Mouse (Mus musculus): ENCODE results near the gene Ptprm.
A peak's percentile ranks its signal among the peaks of the same experiment; 100 is the strongest.

The Ptprm gene

DNA sequence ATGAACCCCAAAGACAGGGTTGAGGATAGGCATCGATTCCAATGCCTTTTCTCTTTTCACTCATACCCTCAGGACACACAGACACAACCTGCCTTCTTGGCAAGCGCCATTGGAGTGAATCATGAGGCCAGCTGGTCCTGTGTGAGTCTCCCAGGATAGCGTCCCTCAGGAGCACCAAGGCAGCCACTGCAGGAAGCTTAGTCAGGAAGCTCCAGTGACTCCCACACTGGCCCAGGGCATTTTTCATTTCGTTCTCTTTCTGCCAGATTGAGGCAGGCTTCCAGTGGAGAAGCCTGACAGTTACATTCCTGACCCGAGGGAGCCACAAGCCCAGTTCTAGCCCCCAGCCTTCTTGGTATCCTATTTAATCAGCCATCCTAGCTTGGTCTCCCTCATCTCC is 393.3 kb downstream of the Ptprm start:
- no peak for DNase-seq

DNA sequence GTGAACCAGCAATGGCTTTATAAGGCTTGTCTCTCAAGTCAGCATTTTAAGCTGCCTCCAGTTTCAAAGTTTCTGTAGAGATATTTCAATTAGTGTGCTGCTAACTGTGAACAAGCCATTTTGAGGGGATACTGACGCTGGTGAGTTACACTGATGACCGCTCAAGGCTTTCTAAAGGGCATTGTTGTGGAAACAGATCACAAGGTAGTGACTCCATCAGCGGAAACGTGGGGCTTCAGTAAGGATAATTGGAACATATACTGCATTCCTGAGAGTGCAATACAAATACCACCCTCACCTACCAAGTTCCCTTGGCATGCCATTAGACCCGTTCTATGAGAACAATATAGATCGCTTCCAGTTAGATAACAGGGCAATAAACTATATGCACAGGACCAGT is 393.7 kb downstream of the Ptprm start:
- no peak for DNase-seq

DNA sequence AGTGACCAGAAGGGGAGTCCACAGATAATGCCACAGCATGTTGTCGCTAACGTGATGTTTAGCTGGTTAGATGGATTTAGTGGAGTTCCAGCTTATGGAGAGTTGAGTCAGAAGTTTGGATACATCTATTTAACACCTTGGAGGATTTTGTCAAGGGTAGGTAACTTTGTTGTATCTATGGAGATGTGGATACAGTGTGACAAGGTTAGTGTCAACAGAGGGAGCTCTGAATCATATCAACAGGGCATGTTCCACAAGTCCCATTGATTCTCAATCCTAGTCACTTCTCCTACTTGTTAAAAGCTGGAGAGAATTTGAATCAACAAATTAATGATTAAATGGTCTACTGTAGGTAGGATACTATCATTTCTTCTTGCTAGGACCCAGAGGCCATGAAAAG is 394.4 kb downstream of the Ptprm start:
- no peak for DNase-seq

DNA sequence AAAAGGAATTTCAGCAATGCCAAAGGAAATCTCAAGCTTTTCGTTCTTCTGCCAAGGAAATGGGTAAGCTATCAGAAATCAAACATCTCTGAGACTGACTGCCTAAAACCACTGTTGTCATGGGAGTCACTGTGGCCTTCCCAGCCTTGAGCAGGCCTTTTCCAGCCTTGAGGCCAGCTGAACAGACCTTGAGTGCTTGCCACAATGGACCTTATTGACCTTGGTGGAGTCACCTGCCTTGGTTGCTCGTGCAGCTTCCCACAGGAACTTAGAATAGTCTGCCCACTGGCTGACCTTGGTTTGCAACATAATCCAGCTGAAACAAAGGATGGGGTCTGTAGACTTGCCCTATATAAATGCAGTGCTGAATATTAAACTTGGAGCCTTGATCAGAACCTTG is 395.5 kb downstream of the Ptprm start:
- DNase-seq, result no peak

DNA sequence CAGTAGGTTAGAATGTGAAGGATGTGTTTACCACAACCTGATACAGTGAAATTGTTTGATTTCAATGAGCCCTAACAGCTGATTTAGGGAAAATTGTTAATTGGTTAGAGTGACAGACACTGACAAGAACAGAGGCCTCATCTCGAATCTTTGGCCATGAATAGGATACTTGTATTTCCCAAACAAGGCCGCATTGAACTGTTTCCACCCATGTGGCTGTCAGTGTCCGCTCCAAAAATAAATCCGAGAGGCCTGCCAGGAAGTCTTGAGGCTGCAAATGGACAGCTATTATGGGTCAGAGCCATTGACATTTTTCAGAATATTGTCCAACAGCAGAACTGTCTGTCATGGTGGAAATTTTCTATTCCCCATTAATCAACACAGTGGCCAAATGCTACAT is 409.8 kb downstream of the Ptprm start:
- DNase-seq, result peak; percentile 84

DNA sequence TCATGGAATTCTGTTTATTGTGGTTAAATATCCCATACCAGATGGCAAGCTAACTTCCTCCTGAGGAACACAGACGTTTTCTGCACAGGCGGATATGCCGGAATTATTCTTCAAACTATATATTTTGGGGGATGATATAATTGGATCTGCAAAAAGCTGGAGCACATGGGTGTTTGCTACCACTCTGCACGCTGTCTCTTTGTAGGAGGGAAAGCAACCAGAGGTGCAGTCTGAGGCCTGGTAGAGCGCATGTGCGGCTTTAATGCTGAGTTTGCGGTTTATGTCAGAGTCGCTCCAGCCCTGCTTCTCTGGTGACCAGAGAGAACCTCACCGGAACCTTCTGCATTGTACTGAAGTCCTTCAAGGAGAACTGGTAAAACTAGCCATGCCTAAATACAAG is 410.7 kb downstream of the Ptprm start:
- DNase-seq, result peak; percentile 6

DNA sequence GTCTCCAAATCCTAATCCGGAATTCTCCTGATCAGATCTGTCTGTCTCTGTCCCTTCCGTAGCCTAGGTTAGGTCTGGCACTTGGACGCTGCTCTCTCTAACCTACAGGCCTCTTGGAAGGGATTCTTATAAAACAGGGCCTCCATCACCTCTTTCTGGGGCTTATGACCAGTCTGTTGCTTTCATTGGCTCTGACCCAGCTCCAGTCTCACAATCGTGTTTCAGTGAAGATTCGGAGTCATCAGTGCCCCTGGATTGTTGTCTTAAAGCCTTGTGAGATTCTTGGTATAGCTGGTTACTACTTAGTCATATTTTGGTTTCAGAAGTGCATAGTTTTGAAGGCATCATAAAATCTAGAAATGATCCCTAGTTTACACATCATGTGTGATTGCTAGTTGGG is 428.6 kb downstream of the Ptprm start:
- no peak for DNase-seq

DNA sequence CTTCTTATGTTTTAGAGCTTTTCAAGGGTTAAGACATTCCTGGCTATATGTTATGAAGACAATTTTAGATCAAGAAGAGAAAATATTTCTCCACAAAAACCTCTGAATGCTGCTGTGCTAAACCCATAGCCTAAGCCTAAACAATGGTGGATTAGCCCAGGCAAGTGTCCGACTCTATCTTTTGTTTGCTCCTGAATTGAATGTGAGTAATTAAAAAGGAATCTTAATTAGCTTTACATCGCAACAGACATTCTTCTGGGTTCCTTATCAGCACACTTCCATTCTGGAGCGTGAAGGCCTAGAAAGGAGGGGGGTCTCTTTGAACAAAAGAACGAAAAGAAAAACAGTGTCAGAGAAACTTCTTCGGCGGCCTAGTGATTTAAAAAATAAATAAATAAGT is 439.6 kb downstream of the Ptprm start:
- DNase-seq, result no peak

DNA sequence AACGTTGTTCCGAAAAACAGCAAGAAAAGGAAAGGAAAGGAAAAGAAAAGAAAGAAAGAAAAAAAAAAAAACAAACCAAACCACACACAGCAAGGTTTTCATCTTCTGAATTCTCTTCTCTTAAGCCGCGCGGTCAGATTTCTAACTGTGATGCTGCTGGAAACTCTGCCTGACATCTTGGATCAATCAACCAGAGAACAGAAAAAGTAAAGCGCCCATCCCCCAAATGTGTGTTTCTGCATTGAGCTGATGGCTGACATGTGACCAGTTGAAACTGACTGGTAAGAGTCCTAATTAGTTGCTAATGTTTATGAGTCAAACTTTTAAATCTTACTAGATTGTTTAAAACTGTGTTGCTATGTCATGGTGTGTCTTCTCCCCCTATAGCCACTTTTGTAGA is 441.7 kb downstream of the Ptprm start:
- no peak for DNase-seq

DNA sequence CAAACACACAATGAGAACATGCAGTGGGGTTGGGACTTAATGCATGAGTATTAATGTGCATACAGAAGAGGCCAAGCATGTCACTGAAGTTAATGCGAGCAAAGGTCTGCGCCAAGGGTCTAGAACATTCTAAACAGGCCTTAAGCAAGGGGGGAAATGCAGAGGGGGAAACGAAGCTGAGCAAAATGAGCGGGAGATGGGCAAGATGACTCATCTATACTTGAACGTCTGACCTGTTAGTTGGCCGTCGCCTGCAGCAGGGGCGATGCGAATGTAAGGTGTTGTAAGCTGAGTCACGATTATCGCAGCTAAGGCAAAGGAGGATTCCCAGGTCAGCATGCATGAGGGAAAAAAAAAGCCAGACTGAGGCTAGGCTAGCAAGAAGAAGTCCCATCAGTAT is 442.1 kb downstream of the Ptprm start:
- no peak for DNase-seq

DNA sequence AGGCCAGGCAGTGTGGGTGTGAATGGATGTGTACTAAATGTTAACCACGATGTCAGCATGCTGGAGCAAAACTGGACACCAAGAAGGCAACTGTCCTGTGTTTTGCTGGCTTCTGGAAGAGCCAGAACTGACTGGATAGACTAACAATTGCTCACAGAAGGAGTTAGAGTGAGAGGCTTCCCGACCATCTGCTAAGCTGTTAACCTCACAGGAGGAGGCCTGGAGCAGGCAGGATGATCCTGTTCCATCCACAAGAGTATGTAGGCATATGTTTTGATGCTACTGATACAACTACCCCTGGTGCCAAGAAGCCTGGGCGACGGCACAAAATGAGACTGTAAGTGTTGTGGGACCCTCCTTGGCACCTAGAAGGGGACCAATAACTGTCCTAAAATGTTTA is 444.4 kb downstream of the Ptprm start:
- no peak for DNase-seq

DNA sequence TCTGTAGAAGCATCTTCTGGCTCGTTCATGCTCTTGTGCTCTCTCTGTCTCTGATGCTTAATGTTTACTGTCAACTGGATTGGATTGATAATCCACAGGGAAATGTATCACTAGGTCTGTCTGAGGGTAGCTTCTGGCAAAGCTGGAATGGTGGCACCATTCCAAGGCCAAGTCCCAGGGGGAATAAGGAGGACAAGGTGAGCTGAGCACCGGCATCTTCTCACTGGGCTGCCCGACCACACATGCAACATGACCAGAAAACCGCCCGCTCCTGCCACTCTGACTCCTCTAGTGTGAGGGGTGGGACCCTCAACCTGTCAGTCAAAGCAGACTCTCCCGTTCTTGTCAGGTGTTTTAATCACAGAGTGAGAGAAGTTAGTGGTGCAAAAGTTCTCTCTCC is 445.3 kb downstream of the Ptprm start:
- no peak for DNase-seq

DNA sequence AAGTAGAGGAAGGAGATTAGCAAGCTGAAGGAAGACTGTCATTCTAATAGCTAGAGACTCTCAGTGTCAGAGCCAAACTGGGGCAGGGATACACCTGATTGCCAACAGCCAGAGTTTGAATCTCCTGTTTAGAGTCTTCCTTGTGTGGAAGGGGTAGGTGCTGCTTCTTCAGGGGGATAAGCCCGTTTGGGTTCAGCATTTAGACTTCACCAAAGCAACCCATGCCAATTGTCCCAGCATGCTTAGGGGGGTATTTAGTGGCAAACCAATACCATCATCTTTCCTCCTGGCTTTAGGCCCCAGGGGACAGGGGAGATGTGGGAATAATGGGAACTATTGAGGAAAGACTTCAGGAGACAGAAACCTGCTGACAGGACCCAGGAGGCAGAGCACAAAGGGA is 460.1 kb downstream of the Ptprm start:
- DNase-seq, result no peak

DNA sequence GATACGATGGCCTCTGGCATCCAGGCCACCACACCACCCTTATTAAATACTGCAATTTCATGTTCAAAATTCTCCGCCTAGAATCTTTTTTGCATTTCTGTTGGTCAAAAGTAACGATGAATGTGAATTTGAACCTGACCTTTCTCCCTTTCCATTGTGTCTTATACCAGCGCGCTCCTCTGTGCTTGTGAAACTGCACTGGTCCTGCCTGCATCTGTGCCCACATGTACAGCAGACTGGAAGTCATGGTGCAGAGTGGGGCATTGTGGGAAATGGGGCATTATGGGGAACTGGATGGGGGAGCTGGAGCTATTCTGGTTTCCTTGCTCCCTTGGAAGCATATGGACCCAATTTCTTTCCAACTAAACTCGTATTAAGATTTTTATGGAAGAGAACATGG is 462.3 kb downstream of the Ptprm start:
- no peak for DNase-seq

DNA sequence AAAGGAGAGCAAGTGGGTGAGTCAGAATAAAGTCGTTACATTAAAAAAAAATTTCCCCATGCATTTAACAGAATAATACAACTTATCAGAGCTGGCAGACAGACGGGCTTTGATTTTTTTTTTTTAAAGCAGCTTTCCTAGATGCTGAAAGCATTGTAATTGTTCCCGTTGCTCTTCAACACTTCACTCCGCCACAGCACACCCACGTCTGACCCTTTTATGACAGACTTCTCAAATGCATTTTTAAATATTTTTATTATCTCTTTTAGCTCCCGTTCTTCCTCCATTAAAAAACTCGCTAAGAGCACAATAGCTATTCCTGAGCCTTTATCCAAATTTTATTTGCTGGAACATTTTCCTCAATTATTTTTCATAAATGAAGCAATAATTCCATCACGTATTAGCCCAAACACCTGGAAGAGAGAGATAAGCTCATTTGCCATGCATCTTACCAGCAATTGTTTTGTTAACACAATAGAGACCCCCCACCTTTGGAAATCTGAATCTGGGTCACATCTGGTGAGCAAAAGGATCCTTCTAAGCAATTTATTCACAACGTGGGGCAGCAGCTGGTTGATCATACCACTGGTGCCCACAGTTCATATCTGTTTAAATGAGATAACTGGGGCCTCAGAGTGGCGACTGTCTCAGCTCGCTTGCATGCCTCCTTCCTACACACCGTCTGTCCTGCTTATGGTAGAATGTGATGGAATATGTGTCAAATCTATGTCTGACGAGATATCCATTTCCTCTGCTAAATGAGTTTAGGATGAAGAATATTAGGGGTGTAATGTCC is 463.0 kb downstream of the Ptprm start:
- no peak for DNase-seq

DNA sequence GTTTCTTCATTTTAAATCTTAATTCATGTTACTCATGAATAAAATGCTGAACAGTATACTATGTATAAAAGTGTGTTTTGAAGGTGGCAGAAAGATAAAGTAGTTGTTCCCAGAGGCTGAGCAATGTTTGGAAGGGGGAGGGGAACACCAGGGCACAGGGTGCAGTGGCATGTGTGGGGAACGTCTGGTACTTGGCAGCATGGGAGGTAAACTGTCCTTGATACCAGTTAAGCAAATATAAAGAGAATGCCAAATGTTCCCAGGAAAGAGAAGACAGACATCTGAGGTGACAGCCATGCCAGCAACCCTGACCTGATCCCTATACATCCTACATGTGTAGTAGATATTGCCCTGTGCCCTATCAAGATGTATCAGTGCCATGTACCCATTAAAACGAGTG is 472.0 kb downstream of the Ptprm start:
- DNase-seq, result no peak

DNA sequence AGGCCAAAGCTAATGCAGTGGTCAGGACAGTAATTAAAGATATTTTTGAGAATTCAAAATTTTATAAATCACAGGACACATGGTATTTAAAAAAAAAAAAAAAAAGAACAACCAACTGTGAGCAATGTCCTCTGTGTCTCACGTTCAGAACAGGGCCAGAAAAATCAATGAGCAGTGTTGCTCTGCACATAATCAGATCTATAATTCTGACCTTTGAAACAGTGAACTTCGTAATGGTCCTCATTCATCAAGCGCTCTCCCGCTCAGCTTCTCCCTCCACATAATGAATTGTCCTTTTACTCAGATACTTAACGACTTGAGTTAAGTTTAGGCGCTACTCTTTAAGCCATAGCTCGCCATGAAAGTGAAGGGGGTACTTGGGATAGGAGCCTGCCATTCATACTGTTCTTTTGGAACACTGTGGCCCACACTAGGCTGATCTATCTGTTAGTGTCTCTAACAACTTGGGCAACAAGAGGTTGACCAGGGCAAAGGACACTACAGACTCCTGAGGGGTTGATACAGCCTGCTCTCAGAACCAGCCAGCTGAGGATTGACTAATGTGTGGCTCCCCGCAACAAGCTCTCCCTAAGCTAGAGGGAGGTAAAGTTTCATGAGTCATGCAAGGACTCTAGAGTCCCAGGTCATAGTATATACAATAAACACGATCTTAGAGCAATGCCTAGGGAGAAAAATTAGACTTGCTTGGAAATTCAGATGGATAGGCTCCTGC is 473.1 kb downstream of the Ptprm start:
- no peak for DNase-seq

DNA sequence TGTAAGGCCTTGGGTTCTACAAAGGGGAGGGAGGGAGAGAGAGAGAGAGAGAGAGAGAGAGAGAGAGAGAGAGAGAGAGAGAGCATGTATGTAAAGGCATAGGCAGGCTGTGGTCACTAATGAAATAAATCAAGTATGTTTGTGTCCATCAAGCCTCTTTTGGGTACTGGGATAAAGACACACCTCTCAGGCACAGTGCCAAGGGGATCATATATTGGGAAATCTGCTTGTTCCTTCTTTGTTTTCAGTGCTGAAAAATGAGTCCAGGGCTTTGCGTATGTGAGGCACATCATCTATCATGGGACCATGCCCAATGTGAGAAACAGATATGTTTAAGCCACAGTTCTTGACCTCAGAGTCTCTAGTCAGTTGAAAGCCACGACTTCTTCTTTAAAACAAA is 475.1 kb downstream of the Ptprm start:
- DNase-seq, result no peak

DNA sequence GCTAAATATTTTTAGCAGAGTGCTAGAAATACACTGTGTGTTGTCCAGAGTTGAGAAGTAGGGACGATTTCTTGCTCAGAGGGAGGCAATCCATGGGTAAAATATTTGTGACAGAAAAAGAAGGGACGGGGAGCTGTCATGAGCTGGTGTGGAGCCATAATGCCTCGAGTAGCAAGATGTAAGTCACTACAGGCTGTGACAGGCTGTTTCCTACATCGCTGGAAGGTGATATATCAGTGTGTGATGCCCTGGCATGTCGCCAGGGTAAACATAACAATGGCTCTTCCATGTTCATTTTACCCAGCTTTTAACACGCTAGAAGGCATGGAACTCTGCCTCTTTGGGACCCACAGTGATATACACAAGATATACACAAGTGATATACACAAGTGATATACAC is 476.7 kb downstream of the Ptprm start:
- DNase-seq, result no peak

DNA sequence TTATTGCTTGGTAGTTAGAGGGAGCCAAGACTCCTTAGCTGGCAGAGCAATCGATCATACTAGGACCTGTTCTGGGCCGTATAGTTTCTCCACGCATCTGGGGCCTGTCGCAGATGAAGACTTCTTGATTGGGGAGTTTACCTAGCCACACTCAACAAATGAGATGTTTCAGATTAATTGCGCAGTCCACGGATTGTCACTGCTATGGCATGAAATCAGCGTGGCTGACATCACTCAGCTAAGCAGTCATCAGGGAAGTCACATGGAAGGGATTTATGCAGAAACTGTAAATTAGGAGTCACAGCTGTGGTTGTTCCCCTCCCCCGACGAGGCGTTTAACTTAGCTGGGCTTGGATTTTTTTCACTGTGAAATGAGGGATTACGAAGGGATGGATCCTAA is 479.4 kb downstream of the Ptprm start:
- DNase-seq, result no peak

DNA sequence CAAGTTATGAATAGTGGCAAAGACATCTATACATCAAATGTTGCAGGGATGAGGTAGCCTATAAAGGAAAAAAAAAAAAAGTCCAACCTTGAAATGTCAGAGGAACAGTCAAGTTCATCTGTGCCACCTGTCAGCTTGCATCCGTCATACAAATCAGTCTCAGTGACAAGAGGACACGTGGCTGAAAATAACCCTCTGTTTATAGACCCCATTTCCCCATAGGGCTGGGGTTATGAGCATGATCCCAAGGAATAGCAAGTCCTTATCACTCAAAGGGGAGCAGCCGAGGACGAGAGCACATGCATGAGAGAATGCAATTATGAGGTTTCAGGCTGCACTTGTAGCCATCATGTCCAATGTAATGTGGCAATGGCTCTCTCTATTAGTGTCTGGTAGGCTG is 482.9 kb downstream of the Ptprm start:
- DNase-seq, result no peak

DNA sequence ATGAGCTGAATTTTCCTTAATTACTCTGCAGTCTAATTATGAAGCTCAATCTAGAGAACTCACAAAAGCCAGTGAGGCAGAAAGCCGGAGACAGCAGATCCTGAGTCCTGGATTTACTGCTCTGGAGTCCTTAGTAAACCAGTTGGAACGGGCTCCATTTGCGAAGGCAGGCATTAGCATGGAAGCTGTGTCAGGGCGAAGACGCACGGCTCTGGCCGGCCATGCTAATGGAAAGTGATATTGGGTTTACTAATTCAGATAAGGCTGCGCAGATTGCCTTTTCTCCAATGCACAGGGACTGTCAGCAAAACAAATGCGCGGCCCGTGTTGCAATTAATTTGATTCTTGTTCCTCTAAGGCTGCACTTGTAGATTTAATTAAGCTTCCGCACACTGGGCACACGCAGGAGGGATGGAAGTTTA is 484.7 kb downstream of the Ptprm start:
- DNase-seq, result peak; percentile 15

DNA sequence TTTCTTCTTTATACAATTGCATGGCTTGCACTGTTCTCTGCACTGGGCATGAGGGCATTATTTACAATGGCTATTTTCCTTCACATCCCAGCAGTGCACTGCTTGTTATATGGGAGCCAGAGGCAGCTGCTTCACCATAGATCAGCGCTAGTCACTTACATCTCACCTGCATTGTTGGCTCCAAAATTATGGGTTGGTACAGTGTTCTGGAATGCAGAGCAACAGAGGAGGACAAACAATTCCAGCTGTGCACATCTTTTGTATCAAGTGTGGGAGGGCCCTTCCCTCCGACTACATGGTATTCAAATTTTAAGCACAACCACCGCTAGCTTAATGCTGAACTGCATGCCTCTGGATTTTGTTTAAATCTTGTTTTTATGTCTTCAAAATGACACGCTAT is 489.8 kb downstream of the Ptprm start:
- DNase-seq, result no peak

DNA sequence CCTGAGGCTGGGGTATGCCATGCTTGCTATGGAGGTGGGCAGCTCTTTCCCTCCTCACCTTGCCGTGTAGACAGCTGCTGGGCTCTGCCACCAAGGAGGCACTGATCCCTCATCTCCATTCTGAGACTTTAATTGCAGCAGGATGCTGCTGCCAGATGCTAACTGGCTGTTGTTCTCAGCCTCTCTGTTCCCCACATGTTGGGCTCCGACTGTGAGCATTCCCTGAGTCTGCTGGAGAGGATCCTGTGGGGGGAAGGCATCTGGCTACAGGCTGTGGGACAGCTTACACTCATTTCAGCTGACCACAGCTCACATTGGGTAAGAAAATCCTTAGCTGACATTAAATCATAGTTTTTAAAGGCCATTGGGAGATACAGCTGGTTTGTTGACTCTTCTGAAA is 492.7 kb downstream of the Ptprm start:
- DNase-seq, result no peak

DNA sequence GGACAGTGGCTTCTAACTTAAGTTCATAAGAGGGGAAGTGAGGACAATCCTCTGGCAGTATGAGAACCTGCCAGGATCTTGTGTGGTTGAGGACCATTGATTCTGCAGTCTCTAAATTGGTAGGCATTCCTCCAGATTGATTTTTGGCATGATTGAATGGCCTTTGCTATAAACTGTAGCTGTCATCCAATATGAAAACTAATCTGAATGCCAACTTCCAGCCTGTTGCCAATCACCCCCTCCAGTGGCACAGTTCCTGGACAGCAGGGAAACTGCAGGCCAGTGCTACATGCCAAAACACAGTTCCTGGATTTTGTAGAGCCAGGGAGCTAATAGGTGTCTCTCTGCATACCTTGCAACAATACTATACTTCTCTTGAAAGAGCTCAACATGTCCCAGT is 495.5 kb downstream of the Ptprm start:
- DNase-seq, result no peak
